Mouse (Mus musculus) urinary bladder, postnatal 14 days (tissue): Measurements from ENCODE around the gene Lrrd1.
"Not testable (repeated sequence)": the region's sequence is repeated elsewhere in the genome, so short reads cannot be mapped to it uniquely, and the experiment has no call there.

Source experiments
- DNase-seq: peaks from one replicate; pipeline ENCODE4 v3.0.0; 2021; ENCODE audit warnings: low spot score

The Lrrd1 gene

GRCm38 (mm10) chr5:3845026-3845425, at the start of gene Lrrd1:
Gene Lrrd1 (plus strand): TSS chr5:3845173.
- no peak for DNase-seq

GRCm38 (mm10) chr5:3797101-3797500, 47.9 kb upstream of the Lrrd1 start:
- not testable (repeated sequence) for DNase-seq

- DNase-seq, result not testable (repeated sequence)
These were observed 46.3 kb upstream of the Lrrd1 start for GRCm38 (mm10) chr5:3798656-3799055.

GRCm38 (mm10) chr5:3800041-3800440, 44.9 kb upstream of the Lrrd1 start:
- DNase-seq, result no peak

- DNase-seq, result no peak
These were observed 44.1 kb upstream of the Lrrd1 start for GRCm38 (mm10) chr5:3800881-3801280.

GRCm38 (mm10) chr5:3801672-3802432, 43.1 kb upstream of the Lrrd1 start:
- DNase-seq, result no peak

GRCm38 (mm10) chr5:3802433-3803291, 42.3 kb upstream of the Lrrd1 start, which contains the start of the genes Ankib1 and Krit1:
Gene Ankib1 (minus strand): TSS chr5:3802925.
Gene Krit1 (plus strand): TSS chr5:3803184.
- DNase-seq, result peak; percentile 88

- no peak for DNase-seq
These were observed 41.4 kb upstream of the Lrrd1 start for GRCm38 (mm10) chr5:3803292-3804165.

GRCm38 (mm10) chr5:3808472-3808871, 36.5 kb upstream of the Lrrd1 start:
- DNase-seq, result no peak

- DNase-seq, result no peak
These were observed 10.9 kb upstream of the Lrrd1 start for GRCm38 (mm10) chr5:3834107-3834506.

- DNase-seq, result no peak
These were observed 25.2 kb downstream of the Lrrd1 start for GRCm38 (mm10) chr5:3870161-3870560.

GRCm38 (mm10) chr5:3872348-3872747, 27.4 kb downstream of the Lrrd1 start:
- no peak for DNase-seq

GRCm38 (mm10) chr5:3873485-3873884, 28.5 kb downstream of the Lrrd1 start:
- no peak for DNase-seq

- not testable (repeated sequence) for DNase-seq
These were observed 41.9 kb downstream of the Lrrd1 start for GRCm38 (mm10) chr5:3886862-3887261.

GRCm38 (mm10) chr5:3889201-3889600, 44.2 kb downstream of the Lrrd1 start:
- no peak for DNase-seq

- DNase-seq, result peak; percentile 7
These were observed 48.7 kb downstream of the Lrrd1 start, which contains the start of gene Mterf1a for GRCm38 (mm10) chr5:3893459-3894293. Gene Mterf1a (minus strand): TSS chr5:3893933.

GRCm38 (mm10) chr5:3894294-3894619, 49.3 kb downstream of the Lrrd1 start:
- not testable (repeated sequence) for DNase-seq

GRCm38 (mm10) chr5:3905471-3905870, 60.5 kb downstream of the Lrrd1 start:
- DNase-seq, result no peak
